Mouse (Mus musculus) R1 (cell line): ENCODE results near the gene Fam83d.

Experiments used
- DNase-seq: peaks from one replicate; pipeline ENCODE4 v3.0.0-alpha.2; 2018; ENCODE audit warnings: low read depth, low spot score

The Fam83d gene

GRCm38 (mm10) chr2:158815686-158816085, 47.8 kb downstream of the Fam83d start:
- no peak for DNase-seq

- DNase-seq: no peak
Measured at GRCm38 (mm10) chr2:158816239-158816638, 48.3 kb downstream of the Fam83d start.

GRCm38 (mm10) chr2:158817708-158818107, 49.8 kb downstream of the Fam83d start:
- DNase-seq: no peak

DNA sequence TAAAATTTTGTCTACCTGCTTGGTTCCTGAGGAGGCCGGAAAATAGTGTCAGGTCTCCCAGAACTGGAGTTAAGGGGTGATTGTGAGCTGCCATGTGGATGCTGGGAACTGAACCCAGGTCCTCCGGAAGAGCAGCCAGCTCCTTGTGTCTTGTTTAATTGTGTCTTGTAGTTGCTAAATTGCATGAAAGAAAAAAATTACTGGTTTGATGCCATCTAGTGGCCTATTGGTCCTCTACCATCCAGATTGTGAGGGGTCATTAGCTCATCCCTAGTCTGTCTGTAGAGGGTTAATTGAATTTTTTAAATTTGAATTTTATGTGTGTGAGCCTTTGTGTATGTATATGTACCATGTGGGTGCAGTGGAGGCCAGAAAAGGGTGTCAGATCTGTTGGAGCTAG, 60.2 kb downstream of the Fam83d start:
- no peak for DNase-seq

- DNase-seq: no peak
Measured at GRCm38 (mm10) chr2:158829746-158830145, 61.9 kb downstream of the Fam83d start.

DNA sequence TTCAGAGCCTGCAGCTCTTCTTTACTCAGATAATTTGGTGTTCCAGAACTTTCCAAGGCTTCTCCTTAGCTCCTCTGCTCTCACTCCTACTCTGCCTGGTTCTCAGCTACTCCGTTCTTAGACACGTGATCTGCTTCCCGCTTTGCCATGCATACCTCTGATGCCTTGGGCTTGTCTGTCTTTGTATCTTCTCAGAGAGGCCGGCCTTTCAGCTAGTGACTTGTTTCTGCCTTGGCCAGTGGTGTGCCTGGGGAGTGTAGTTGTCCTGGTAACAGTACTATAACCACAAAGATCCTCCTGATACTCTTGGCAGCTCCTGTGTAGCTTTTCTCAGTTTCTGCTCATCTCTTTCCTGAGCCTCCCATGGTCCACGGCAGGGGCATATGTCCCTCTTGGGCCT, 65.3 kb downstream of the Fam83d start:
- peak; percentile 49 for DNase-seq

GRCm38 (mm10) chr2:158833645-158834044, 65.8 kb downstream of the Fam83d start:
- no peak for DNase-seq
